Mouse (Mus musculus) lung, postnatal 4 days (tissue): Measurements from ENCODE around the gene H2-Q4.
"Not testable (repeated sequence)": the region's sequence is repeated elsewhere in the genome, so short reads cannot be mapped to it uniquely, and the experiment has no call there.

Experiments used
- DNase-seq, 2 experiments: peaks; one replicate each; pipeline ENCODE4 v3.0.0; 2021

H2-Q4 gene

DNA sequence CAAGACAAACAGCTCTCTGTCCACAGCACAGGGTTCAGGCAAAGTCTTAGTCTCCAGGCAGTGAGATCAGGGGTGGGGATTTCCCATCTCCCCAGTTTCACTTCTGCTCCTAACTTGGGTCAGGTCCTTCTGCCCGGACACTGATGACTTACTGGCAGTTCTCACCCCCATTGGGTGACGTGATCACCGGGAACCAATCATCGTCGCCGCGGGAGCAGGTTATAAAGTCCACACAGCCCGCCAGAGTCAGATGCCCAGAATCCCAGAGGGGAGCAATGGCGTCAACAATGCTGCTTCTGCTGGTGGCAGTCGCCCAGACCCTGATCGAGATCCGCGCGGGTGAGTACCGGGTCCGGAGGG lies at the start of gene H2-Q4:
TSS of gene H2-Q4 (plus strand) at position 249 of the 360 bp plus-strand sequence.
- DNase-seq = peak; percentile 92 to 95

DNA sequence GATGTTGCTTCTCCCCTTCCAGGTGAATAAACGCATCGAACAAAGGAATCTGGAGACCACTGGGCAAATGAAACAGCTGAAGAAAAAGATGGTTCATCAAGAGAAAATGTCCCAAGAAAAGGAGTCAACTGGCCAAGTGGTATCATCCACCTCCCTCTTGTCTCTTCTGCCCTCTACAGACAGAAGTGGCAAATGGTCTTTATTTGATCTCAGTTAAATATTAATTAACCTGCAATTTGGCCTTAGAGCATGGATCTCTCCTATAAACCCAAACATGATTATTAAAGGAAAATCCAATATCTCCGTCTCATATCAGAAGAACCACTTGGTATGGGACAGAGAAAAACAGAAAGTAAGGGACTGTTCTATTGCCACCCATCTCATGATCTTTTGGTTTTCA lies 49.7 kb upstream of the H2-Q4 start:
- DNase-seq = not testable (repeated sequence)

DNA sequence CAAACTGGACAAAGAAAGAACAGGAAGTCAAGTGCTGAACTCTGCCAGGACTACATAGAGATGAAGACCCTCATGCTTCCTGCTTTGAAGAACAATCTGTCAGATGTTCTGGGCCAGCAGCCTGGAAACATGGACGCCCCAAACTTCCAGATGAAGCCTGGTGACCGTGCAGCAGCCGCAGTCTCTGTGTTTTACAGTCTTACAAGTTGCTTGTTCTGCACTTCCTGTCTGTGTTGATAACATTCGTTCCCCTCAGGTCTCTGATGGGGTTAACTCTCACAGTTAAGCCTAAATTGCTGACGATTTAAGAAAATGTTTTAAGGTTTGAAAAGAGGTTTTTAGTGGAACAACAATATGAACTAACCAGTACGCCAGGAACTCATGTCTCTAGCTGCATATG lies 47.9 kb upstream of the H2-Q4 start:
- DNase-seq = not testable (repeated sequence)

DNA sequence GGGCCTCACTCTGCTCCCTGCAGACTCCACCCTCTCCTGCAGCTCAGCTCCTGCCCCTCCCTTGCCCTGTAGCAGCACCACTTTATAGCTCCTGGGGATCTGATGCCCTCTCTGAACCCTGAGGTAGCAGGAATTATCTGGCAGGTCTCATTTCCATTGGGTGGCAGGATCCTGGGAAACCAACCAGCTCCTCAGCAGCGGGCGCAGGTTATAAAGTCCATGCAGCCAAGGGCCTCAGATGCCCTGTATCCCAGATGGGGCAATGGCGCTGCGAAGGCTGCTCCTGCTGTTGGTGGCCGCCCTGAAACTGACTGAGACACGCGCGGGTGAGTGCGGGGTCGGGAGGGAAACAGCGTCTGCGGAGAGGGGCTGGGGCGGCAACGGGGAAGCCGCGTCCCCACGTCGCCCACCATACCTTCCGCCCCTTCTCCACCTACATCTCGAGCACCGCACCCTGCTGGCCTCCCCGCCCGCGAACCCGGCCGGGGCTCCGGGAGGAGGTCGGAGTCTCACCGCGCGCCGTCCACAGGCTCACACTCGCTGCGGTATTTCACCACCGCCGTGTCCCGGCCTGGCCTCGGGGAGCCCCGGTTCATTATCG lies 37.2 kb upstream of the H2-Q4 start, which contains the start of gene H2-Q2:
TSS of gene H2-Q2 (plus strand) at position 172 of the 601 bp plus-strand sequence.
- DNase-seq = no peak

DNA sequence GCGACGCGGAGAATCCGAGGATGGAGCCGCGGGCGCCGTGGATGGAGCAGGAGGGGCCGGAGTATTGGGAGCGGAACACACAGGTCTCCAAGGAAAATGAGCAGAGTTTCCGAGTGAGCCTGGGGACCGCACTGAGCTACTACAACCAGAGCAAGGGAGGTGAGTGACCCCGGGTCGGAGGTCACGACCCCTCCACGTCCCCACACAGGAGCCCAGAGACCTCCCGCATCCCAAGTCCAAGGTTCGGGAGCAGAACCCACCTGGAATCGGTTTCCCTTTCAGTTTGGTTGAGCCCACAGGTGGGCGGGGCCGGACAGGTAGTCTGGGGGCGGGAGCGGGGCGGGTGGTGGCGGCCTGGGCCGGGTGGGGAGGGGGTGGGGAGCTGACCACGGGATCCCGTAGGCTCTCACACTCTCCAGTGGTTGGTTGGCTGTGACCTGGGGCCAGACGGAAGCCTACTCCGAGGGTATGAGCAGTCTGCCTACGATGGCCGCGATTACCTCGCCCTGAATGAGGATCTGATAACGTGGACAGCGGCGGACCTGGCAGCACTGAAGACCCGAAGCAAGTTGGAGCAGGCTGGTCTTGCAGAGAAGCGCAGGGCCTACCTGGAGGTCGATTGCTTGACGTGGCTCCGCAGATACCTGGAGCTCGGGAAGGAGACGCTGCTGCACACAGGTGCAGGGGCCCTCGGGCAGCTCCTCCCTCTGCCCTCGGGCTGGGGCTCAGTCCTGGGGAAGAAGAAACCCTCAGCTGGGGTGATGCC lies 36.5 kb upstream of the H2-Q4 start:
- DNase-seq = peak; percentile 34 to 50

DNA sequence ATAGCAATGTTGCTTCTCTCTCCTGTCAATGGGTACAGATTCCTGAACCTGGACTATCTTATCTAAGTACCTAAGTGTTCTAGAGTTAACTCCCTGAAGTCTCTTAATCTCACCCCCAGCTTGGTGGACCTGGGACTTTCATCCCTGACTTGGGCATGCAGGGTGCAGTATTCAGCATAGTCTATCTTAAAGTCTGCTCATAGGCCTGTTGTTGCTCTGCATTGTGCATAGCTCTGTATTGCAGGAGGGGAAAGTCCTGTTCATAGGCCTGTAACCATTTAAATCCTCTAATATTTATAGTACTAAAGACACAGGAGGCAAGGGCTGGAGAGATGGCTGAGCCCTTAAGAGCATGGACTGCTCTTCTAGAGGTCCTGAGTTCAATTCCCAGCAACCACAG lies 31.8 kb upstream of the H2-Q4 start:
- not testable (repeated sequence) for DNase-seq

DNA sequence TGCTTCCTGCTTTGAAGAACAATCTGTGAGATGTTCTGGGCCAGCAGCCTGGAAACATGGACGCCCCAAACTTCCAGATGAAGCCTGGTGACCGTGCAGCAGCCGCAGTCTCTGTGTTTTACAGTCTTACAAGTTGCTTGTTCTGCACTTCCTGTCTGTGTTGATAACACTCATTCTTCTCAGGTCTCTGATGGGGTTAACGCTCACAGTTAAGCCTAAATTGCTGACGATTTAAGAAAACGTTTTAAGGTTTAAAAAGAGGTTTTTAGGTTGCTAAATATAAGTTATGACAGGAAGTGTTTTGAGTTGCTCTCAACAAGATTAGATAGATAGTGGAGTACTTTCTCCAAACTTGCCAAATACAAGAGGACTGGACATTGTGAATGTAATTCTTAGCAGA lies 26.1 kb upstream of the H2-Q4 start:
- DNase-seq = not testable (repeated sequence)

DNA sequence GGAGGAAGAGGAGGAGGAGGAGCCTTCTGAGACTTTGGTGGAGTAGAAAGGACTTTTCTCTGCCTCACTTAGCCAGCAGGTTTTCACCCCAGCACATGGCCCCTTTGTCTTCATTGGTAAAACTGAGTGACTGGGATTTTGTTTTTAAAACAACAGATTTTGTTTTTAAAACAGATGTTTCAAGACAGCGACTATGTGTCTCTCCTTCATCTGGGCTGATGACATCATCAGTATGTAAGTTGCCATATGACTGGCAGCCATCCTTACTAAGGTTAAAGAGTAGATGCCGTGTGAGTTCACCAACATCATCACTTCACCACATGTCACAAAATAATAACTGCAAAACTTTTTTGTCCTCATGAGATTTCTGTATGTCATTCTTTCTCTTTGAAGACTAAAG lies 25.3 kb upstream of the H2-Q4 start:
- DNase-seq = no peak

DNA sequence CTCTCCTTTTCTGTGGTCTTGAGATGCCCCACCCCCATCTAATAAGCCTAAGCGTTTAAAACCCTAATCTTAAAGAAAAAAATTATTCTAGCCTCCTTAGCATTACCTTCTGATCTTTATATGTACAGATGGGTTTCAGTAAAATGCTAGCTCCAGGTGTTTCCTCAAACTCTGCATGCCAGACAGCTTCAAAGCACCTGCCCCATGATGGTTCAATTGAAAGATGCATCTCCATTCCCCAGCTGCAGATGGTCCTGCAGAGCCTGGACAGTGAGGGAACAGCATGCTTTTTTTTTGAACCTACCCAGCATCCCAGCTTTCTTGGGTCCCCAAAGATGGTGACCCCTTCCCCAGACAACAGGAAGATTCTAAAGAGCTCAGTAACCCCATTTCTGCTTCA lies 22.3 kb upstream of the H2-Q4 start:
- DNase-seq = no peak

DNA sequence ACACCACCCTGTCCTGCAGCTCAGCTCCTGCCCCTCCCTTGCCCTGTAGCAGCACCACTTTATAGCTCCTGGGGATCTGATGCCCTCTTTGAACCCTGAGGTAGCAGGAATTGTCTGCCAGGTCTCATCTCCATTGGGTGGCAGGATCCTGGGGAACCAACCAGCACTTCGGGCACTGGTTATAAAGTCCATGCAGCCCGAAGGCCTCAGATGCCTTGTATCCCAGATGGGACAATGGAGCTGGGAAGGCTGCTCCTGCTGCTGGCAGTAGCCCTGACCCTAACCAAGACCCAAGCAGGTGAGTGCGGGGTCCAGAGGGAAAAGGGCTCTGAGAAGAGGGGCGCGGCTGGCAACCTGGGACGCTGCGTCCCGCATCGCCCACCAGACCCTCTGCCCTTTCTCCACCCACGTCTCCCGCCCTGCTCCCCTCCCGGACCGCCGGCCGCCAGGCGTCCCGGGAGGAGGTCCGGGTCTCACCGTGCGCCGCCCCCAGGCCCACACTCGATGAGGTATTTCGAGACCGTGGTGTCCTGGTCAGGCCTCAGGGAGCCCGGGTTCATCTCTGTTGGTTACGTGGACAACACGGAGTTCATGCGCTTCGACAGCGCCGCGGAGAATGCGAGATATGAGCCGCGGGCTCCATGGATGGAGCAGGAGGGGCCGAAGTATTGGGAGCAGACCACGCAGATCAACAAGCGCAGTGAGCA lies 20.5 kb upstream of the H2-Q4 start:
- no peak for DNase-seq

DNA sequence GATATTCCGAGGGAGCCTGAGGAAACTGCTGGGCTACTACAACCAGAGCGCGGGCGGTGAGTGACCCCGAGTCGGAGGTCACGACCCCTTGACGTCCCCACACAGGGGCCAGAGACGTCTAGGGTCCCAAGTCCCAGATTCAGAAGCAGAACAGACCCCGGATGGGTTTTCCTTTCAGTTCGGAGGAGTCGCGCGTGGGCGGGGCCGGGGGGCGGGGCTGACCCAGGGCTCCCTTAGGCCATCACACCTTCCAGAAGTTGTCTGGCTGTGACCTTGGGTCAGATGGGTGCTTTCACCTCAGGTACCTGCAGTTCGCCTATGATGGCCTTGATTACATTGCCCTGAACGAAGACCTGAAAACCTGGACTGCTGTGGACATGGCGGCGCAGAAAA lies 20.0 kb upstream of the H2-Q4 start:
- no peak for DNase-seq

DNA sequence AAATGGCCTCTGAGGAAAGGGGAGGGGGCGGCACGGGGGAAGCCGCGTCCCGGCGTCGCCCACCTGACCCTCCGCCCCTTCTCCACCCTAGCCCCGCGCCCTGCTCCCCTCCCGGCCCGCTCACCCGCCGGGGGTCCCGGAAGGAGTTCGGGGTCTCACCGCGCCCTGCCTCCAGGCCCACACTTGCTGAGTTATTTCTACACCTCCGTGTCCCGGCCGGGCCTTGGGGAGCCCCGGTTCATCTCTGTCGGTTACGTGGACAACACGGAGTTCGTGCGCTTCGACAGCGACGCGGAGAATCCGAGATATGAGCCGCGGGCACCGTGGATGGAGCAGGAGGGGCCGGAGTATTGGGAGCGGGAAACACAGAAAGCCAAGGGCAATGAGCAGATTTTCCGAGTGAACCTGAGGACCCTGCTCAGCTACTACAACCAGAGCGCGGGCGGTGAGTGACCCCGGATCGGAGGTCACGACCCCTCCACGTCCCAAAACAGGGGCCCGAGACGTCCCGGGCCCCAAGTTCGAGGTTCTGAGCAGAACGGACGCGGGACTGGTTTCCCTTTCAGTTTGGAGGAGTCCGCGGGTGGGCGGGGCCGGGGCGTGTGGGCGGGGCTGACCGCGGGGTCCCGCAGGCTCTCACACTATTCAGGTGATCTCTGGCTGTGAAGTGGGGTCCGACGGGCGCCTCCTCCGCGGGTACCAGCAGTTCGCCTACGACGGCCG lies 473 bp downstream of the H2-Q4 start:
- peak; percentile 49 for DNase-seq

DNA sequence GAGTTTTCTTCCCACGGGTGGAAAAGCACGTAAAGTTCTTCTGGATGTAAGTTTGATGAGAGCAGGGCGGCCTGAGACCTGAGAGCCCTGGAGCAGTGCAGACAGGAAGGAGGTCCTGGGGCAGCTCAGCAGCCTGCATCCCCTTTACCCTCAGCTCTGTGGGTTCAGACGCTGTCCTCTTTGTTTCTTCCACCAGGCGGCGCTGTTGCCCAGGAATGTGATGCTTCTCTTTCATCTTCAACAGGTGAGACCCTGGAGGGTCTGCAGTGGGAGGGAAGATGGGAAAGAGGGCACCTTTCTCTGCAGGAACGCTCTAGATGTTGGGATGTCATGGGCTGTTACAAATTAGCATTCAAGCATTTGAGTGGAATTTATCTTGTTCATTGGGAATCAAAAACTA lies 10.4 kb downstream of the H2-Q4 start:
- peak in 1 of 2 experiments; percentile 45 for DNase-seq

DNA sequence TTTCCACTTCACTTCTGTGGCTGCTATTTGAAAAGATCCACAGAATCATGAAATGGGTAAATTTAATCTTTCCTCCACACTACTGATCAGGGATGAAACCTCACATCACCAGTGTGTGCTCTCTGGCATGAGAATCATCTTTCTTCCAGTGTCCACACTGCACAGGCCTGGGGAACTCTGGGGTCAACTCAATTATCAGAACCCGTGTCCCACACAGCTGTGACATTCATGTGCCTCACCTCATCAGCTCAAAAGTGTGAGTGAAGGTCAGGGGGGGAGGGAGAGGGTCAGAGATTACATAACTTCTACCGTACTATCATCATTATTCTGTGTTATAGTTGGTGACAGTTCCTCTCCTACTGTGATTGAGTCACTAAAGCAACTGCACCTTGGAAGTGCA lies 13.3 kb downstream of the H2-Q4 start:
- DNase-seq = not testable (repeated sequence)

DNA sequence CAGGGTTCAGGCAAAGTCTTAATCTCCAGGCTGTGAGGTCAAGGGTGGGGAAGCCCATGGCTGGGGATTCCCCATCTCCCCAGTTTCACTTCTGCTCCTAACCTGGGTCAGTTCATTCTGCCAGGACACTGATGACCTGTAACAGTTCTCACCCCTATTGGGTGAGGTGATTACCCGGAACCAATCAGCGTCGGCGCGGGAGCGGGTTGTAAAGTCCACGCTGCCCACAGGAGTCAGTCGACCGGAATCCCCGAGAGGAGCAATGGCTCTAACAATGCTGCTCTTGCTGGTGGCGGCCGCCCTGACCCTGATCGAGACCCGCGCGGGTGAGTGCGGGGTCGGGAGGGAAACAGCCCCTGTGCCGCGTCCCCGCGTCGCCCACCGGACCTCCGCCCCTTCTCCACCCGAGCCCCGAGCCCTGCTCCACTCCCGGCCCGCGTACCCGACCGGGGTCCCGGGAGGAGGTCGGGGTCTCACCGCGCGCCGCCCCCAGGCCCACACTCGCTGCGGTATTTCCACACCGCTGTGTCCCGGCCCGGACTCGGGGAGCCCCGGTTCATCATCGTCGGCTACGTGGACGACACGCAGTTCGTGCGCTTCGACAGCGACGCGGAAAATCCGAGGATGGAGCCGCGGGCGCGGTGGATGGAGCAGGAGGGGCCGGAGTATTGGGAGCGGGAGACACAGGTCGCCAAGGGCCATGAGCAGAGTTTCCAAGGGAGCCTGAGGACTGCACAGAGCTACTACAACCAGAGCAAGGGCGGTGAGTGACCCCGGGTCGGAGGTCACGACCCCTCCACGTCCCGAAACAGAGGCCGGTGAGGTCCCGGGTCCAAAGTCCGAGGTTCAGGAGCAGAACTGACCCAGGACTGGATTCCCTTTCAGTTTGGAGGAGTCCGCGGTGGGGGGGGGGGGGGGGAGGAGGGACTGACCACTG lies 14.7 kb downstream of the H2-Q4 start:
- peak in 1 of 2 experiments; percentile 30 for DNase-seq

DNA sequence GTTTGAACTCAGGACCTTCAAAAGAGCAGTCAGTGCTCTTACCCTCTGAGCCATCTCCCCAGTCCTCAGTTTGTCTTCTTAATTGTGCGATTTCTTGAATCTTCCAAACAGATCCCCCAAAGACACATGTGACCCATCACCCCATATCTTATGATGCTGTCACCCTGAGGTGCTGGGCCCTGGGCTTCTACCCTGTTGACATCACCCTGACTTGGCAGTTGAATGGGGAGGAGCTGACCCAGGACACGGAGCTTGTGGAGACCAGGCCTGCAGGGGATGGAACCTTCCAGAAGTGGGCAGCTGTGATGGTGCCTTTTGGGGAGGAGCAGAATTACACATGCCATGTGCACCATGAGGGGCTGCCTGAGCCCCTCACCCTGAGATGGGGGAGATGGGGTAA lies 17.5 kb downstream of the H2-Q4 start:
- not testable (repeated sequence) for DNase-seq

DNA sequence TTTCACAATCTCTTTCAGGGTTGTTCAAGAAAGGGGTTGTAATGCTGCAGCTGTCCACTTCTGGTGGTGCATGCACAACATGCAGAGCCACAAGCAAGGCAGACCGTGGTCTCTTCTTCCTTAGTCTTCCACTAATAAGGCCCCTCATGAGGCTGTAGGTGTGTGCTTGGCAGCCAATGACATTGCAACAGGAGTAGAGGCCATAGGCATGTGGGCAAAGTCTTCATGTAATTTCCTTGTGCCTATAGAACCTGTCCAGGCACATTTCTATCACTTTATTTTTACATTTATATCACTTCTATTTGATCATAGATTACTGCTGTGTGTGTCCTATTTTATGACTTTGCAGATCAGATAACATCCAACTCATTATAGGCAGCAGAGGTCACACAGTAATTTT lies 33.6 kb downstream of the H2-Q4 start:
- DNase-seq = not testable (repeated sequence)

DNA sequence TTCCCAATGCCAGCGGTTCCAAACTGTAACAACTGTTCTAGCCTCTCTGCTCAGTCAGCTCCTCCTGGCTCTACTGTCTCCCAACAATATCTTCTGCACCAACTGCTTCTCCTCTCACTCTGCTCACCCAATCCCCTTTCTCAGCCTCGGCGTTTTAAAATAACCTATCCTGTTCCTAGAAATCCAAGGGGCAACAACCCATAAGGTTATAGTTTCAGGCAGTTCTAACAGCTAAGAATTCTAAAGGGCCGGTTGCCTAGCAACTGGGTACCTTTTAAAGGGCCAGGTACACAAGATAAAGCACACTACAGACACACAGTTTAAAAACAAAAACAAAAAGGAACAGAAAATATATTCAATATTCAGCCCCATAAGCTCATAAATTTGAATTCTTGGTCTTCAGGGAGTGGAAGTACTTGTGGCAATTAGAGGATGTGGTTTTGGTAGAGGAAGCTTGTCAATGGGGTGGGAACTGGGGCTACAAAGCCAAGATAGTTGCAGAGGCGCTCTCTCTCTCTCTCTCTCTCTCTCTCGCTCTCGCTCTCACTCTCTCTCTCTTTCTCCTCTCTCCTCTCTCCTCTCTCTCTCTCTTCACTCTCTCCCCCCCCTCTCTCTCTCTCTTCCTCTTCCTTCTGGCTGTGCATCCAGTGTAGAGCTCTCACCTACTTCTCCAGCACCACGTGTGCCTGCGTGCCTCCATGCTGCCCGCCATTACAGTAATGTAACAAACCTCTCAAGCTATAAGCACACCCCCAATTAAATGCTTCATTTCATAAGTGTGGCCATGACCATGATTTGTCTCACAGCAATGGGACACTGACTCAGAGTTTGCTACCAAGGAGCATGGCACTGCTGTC lies 36.1 kb downstream of the H2-Q4 start:
- not testable (repeated sequence) for DNase-seq

DNA sequence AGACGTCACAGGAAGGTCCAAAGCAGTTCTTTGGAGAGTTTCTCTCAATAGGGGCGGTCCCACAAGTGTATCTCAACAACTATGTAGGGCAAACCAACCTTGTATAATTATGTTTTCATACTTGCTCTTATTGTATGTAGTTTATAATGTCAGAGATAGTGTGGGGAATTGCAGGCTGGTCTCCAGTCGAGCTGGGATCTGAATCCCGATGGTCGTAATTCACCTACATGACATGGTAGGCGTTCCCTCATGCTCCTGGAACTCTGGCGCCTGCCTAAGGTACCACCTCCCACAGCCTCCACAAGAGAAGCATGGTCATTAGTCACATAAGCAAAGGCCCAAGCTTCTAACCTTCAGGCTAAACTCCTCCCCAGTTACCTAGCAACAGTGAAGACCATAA lies 39.4 kb downstream of the H2-Q4 start:
- peak in 1 of 2 experiments; percentile 9 for DNase-seq

DNA sequence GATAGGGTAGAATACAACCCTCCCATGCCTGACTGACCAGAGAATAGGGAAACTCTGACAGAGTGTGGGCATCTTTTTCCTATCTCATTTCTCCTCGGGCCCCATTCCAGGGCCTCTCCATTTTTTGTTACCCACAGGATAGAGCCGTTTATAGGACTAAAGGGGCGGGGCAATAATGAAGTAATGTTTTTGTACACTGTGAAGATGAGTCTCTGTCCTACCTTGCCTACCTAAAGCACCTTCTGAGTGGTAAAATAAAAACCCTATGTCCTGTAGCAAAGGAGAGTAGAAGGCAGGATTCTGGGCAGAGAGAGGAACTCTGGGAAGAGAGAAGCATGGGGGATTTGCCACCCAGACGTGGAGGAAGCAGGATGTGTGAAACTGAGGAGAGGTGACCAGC lies 40.1 kb downstream of the H2-Q4 start:
- DNase-seq = not testable (repeated sequence)

DNA sequence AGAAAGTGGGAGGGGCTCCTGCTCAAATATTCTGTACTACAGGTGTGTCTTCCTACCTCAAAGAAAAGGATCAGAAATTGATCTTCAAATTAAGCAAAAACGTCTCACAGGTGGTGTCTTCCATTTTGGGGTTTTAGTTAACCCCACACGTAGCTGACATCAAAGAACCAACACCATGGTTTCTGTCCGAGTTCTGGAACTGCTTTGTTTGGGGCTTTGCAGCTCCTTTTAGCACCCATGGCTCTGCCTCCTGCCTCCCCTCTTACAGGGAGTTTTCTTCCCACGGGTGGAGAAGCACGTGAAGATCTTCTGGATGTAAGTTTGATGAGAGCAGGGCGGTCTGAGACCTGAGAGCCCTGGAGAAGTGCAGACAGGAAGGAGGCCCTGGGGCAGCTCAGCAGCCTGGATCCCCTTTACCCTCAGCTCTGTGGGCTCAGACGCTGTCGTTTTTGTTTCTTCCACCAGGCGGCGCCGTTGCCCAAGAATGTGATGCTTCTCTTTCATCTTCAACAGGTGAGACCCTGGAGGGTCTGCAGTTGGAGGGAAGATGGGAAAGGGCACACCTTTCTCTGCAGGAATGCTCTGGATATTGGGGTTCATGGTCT lies 40.9 kb downstream of the H2-Q4 start:
- DNase-seq = peak; percentile 28 to 40
